Mouse (Mus musculus) small intestine, adult 10 weeks (tissue): Measurements from ENCODE around the gene Ankrd55. TPM values are rescaled to one million over a fixed set of nuclear protein-coding genes. Genes with fewer than 3 reads are reported as not detected.

Experiments
- polyA plus RNA-seq: library from polyadenylated mRNA; stranded (reverse); fragments of 350-450 nt; fragmentation: Illumina TruSeq; extraction: RNeasy Lipid Tissue Mini Kit (QIAGEN cat#74804); gene quantifications from one replicate; pipeline ENCODE4 v1.2.3, GENCODE M21; 2014; ENCODE audit warnings: low replicate concordance

Gene Ankrd55
- 0.19 TPM for polyA plus RNA-seq

GRCm38 (mm10) chr13:112288225-112289178, at the start of gene Ankrd55:
Gene Ankrd55 (plus strand): TSS chr13:112288451.

Other genes with a start within 250 kb of the Ankrd55 start
- 15.8 TPM for gene Il6st, start 175.6 kb downstream of the Ankrd55 start, polyA plus RNA-seq